Mouse (Mus musculus): ENCODE results near the gene Tbl3. TPM values are rescaled to one million over a fixed set of nuclear protein-coding genes. Genes with fewer than 3 reads are reported as not detected.

Gene Tbl3
- polyA plus RNA-seq, 2 experiments, result 26.8 to 31.3 TPM

DNA sequence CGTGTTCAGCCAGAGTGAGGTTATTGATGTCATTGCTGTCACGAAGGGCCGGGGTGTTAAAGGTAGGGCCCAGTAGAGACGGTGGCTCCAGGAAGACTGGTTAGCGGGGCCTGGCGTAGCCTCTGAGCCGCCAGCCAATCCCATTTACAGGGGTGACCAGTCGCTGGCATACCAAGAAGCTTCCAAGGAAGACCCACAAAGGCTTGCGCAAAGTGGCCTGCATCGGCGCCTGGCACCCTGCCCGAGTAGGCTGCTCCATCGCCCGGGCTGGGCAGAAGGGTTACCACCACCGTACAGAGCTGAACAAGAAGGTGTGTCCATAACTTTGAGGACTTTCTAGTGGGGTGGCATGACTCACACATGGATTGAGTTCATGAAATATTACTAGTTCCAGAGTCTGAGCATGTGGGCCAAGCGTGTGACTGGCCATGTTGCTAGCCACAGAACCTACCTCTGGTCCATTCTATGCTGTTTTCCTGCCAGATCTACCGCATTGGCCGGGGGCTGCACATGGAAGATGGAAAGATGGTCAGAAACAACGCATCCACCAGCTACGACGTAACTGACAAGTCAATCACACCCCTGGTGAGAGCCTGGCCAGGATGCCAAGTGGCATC, 26.1 kb upstream of the Tbl3 start:
- Histone ChIP-seq H3K4me3 (ENCODE audit: insufficient read depth in 1 of 2, low read depth in 2 of 2, low read length in 2 of 2) (no peak overlapping the region), H3K9ac (replicated peaks) (no peak overlapping the region), H3K27ac (no peak overlapping the region), H3K9me3 (ENCODE audit: control insufficient read depth, low read length) (no peaks in the 10 kb centered on the region), H3K36me3 (replicated peaks; ENCODE audit: control insufficient read depth, insufficient read depth, low read depth) (no peaks in the 10 kb centered on the region), H3K27me3 (ENCODE audit: control insufficient read depth, insufficient read depth, low read length) (no peaks in the 10 kb centered on the region), H3K4me1 (replicated peaks; ENCODE audit: control insufficient read depth in 2 of 2, insufficient read depth in 2 of 2, low read length in 1 of 2) (peaks cover 17 to 21% of the 10 kb centered on the region in 2 experiments), H3K4me2 (ENCODE audit: low read depth) (no peak overlapping the region)
- TF ChIP-seq EP300 (IDR thresholded peaks at IDR 0.05; ENCODE audit: low read depth) (no peak), CTCF (IDR thresholded peaks at IDR 0.05; ENCODE audit: low read depth) (no peak)
- ATAC-seq (ENCODE audit: insufficient read depth), result no peak
- DNase-seq (ENCODE audit: low read depth in 3 of 3, low spot score in 3 of 3), result no peak
- WGBS (ENCODE audit: insufficient replicate concordance), result 79% methylated on average over 21 of the region's 21 CpGs

- H3K4me1 ChIP-seq (replicated peaks; ENCODE audit: control insufficient read depth in 2 of 2, insufficient read depth in 2 of 2, low read length in 1 of 2), result peaks cover 9 to 11% of the 10 kb centered on the region in 2 experiments
- no peaks in the 10 kb centered on the region for H3K27me3 ChIP-seq (ENCODE audit: control insufficient read depth, insufficient read depth, low read length)
- no peak for ATAC-seq (ENCODE audit: insufficient read depth)
- no peak overlapping the region for H3K9ac ChIP-seq (replicated peaks)
- no peaks in the 10 kb centered on the region for H3K9me3 ChIP-seq (ENCODE audit: control insufficient read depth, low read length)
- no peak overlapping the region for H3K27ac ChIP-seq
- no peak for TF ChIP-seq EP300 (IDR thresholded peaks at IDR 0.05; ENCODE audit: low read depth)
- TF ChIP-seq CTCF (IDR thresholded peaks at IDR 0.05; ENCODE audit: low read depth), result no peak
- H3K4me3 ChIP-seq (ENCODE audit: insufficient read depth in 1 of 2, low read depth in 2 of 2, low read length in 2 of 2), result no peak overlapping the region
- H3K4me2 ChIP-seq (ENCODE audit: low read depth), result no peak overlapping the region
- no peak for DNase-seq (ENCODE audit: low read depth in 3 of 3, low spot score in 3 of 3)
- WGBS (ENCODE audit: insufficient replicate concordance), result 77% methylated on average over 12 of the region's 12 CpGs
- H3K36me3 ChIP-seq (replicated peaks; ENCODE audit: control insufficient read depth, insufficient read depth, low read depth), result no peaks in the 10 kb centered on the region
Measured at GRCm38 (mm10) chr17:24732233-24732935, 24.9 kb upstream of the Tbl3 start.

- Histone ChIP-seq H3K4me1 (replicated peaks; ENCODE audit: control insufficient read depth in 2 of 2, insufficient read depth in 2 of 2, low read length in 1 of 2) (peaks cover 3% of the 10 kb centered on the region in 2 experiments), H3K9ac (replicated peaks) (no peak overlapping the region), H3K4me3 (ENCODE audit: insufficient read depth in 1 of 2, low read depth in 2 of 2, low read length in 2 of 2) (no peak overlapping the region), H3K27ac (no peak overlapping the region), H3K27me3 (ENCODE audit: control insufficient read depth, insufficient read depth, low read length) (no peaks in the 10 kb centered on the region), H3K9me3 (ENCODE audit: control insufficient read depth, low read length) (no peaks in the 10 kb centered on the region), H3K36me3 (replicated peaks; ENCODE audit: control insufficient read depth, insufficient read depth, low read depth) (no peaks in the 10 kb centered on the region), H3K4me2 (ENCODE audit: low read depth) (no peak overlapping the region)
- WGBS (ENCODE audit: insufficient replicate concordance), result 69% methylated on average over 14 of the region's 14 CpGs
- DNase-seq (ENCODE audit: low read depth in 3 of 3, low spot score in 3 of 3) (no peak), ATAC-seq (ENCODE audit: insufficient read depth) (no peak)
- TF ChIP-seq EP300 (IDR thresholded peaks at IDR 0.05; ENCODE audit: low read depth) (no peak), CTCF (IDR thresholded peaks at IDR 0.05; ENCODE audit: low read depth) (no peak)
Measured at GRCm38 (mm10) chr17:24730787-24731186, 23.3 kb upstream of the Tbl3 start.

- H3K27ac ChIP-seq, result no peak overlapping the region
- ATAC-seq (ENCODE audit: insufficient read depth) (no peak), DNase-seq (ENCODE audit: low read depth in 3 of 3, low spot score in 3 of 3) (no peak)
- no peak overlapping the region for H3K9ac ChIP-seq (replicated peaks)
- H3K4me1 ChIP-seq (replicated peaks; ENCODE audit: control insufficient read depth in 2 of 2, insufficient read depth in 2 of 2, low read length in 1 of 2), result 0 out of 4 replicates have a peak, but pooled peaks cover 0 to 2% of the 10 kb centered on the region in 2 experiments
- H3K4me3 ChIP-seq (ENCODE audit: insufficient read depth in 1 of 2, low read depth in 2 of 2, low read length in 2 of 2), result no peak overlapping the region
- no peaks in the 10 kb centered on the region for H3K9me3 ChIP-seq (ENCODE audit: control insufficient read depth, low read length)
- 66% methylated on average over 6 of the region's 6 CpGs for WGBS (ENCODE audit: insufficient replicate concordance)
- no peak overlapping the region for H3K4me2 ChIP-seq (ENCODE audit: low read depth)
- no peak for TF ChIP-seq EP300 (IDR thresholded peaks at IDR 0.05; ENCODE audit: low read depth)
- TF ChIP-seq CTCF (IDR thresholded peaks at IDR 0.05; ENCODE audit: low read depth), result no peak
- H3K36me3 ChIP-seq (replicated peaks; ENCODE audit: control insufficient read depth, insufficient read depth, low read depth), result no peaks in the 10 kb centered on the region
- no peaks in the 10 kb centered on the region for H3K27me3 ChIP-seq (ENCODE audit: control insufficient read depth, insufficient read depth, low read length)
Measured at GRCm38 (mm10) chr17:24729067-24729466, 21.6 kb upstream of the Tbl3 start.

DNA sequence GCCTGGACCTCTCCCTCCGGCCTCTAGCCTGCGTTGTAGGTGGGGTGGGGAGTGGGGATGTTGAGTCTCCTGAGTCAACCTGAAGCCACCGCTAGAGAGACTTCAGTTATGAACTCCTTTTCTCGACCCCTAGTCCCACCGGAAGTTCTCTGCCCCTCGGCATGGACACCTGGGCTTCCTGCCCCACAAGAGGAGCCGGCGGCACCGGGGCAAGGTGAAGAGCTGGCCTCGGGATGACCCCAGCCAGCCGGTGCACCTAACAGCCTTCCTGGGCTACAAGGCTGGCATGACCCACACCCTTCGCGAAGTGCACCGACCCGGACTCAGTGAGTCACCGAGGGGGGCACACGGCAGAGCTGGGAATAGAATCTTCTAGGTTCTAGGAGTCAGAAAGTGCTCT, 20.7 kb upstream of the Tbl3 start:
- ATAC-seq (ENCODE audit: insufficient read depth) (no peak), DNase-seq (ENCODE audit: low read depth in 3 of 3, low spot score in 3 of 3) (no peak)
- 65% methylated on average over 17 of the region's 17 CpGs for WGBS (ENCODE audit: insufficient replicate concordance)
- TF ChIP-seq EP300 (IDR thresholded peaks at IDR 0.05; ENCODE audit: low read depth), result no peak
- TF ChIP-seq CTCF (IDR thresholded peaks at IDR 0.05; ENCODE audit: low read depth), result no peak
- H3K9ac ChIP-seq (replicated peaks), result no peak overlapping the region
- no peak overlapping the region for H3K4me3 ChIP-seq (ENCODE audit: insufficient read depth in 1 of 2, low read depth in 2 of 2, low read length in 2 of 2)
- H3K36me3 ChIP-seq (replicated peaks; ENCODE audit: control insufficient read depth, insufficient read depth, low read depth), result no peaks in the 10 kb centered on the region
- H3K4me1 ChIP-seq (replicated peaks; ENCODE audit: control insufficient read depth in 2 of 2, insufficient read depth in 2 of 2, low read length in 1 of 2), result peaks cover 4% of the 10 kb centered on the region in 2 experiments
- H3K9me3 ChIP-seq (ENCODE audit: control insufficient read depth, low read length), result no peaks in the 10 kb centered on the region
- H3K27me3 ChIP-seq (ENCODE audit: control insufficient read depth, insufficient read depth, low read length), result no peaks in the 10 kb centered on the region
- no peak overlapping the region for H3K27ac ChIP-seq
- no peak overlapping the region for H3K4me2 ChIP-seq (ENCODE audit: low read depth)

All from liver, embryonic 14.5 days (tissue).